Mouse (Mus musculus) fibroblast of lung, adult 2 months (primary cell): ENCODE results near the gene Upk1a.
A peak's percentile ranks its signal among the peaks of the same experiment; 100 is the strongest.

Experiments
- DNase-seq: peaks from one replicate; pipeline ENCODE4 v3.0.0-alpha.2; 2011; ENCODE audit warnings: low read depth

Gene Upk1a

GRCm38 (mm10) chr7:30612654-30613402, at the start of gene Upk1a:
Upk1a (minus strand) TSS chr7:30612847.
- DNase-seq, result no peak

GRCm38 (mm10) chr7:30649591-30650540, 37.2 kb upstream of the Upk1a start, which contains the start of gene Rbm42:
Rbm42 (minus strand) TSS chr7:30650317.
- DNase-seq, result peak; percentile 97

GRCm38 (mm10) chr7:30639083-30639482, 26.4 kb upstream of the Upk1a start:
- DNase-seq, result no peak

- no peak for DNase-seq
Observed at GRCm38 (mm10) chr7:30636395-30636794, 23.7 kb upstream of the Upk1a start.

- DNase-seq, result no peak
Observed at GRCm38 (mm10) chr7:30635752-30636151, 23.1 kb upstream of the Upk1a start, which contains the start of gene Etv2. Etv2 (minus strand) TSS chr7:30635852.

GRCm38 (mm10) chr7:30634621-30635020, 22.0 kb upstream of the Upk1a start:
- DNase-seq, result no peak

GRCm38 (mm10) chr7:30633762-30634412, 21.2 kb upstream of the Upk1a start:
- no peak for DNase-seq

- DNase-seq, result no peak
Observed at GRCm38 (mm10) chr7:30629013-30629412, 16.4 kb upstream of the Upk1a start.

GRCm38 (mm10) chr7:30626647-30627046, 14.0 kb upstream of the Upk1a start:
- DNase-seq, result no peak

- DNase-seq, result peak; percentile 89
Observed at GRCm38 (mm10) chr7:30625530-30626384, 13.1 kb upstream of the Upk1a start, which contains the start of gene Cox6b1. Cox6b1 (minus strand) TSS chr7:30626151.

- no peak for DNase-seq
Observed at GRCm38 (mm10) chr7:30619202-30619601, 6.6 kb upstream of the Upk1a start.

GRCm38 (mm10) chr7:30618658-30619057, 6.0 kb upstream of the Upk1a start:
- no peak for DNase-seq

GRCm38 (mm10) chr7:30615049-30615760, 2.6 kb upstream of the Upk1a start:
- DNase-seq, result no peak

- no peak for DNase-seq
Observed at GRCm38 (mm10) chr7:30614454-30614853, 1.8 kb upstream of the Upk1a start.

- no peak for DNase-seq
Observed at GRCm38 (mm10) chr7:30613529-30614112, 974 bp upstream of the Upk1a start.

GRCm38 (mm10) chr7:30610043-30610442, 2.6 kb downstream of the Upk1a start:
- no peak for DNase-seq

- DNase-seq, result no peak
Observed at GRCm38 (mm10) chr7:30608476-30608875, 4.2 kb downstream of the Upk1a start.

- no peak for DNase-seq
Observed at GRCm38 (mm10) chr7:30607706-30608309, 4.8 kb downstream of the Upk1a start.

GRCm38 (mm10) chr7:30604944-30605343, 7.7 kb downstream of the Upk1a start:
- DNase-seq, result no peak

- no peak for DNase-seq
Observed at GRCm38 (mm10) chr7:30604424-30604823, 8.2 kb downstream of the Upk1a start.
